Mouse (Mus musculus) megakaryocyte, embryonic 14.5 days (primary cell): ENCODE data around the gene Ehd1.

Experiments
- FLI1 ChIP-seq: IDR thresholded peaks from 2 replicates; pipeline ENCODE4 v1.6.1; 2012; ENCODE audit warnings: low read length, inconsistent platforms, mixed read lengths
- GATA1 ChIP-seq: IDR thresholded peaks from 3 replicates; pipeline ENCODE4 v1.6.1; 2012; ENCODE audit warnings: mixed read lengths, low read length, inconsistent platforms, borderline replicate concordance

DNA sequence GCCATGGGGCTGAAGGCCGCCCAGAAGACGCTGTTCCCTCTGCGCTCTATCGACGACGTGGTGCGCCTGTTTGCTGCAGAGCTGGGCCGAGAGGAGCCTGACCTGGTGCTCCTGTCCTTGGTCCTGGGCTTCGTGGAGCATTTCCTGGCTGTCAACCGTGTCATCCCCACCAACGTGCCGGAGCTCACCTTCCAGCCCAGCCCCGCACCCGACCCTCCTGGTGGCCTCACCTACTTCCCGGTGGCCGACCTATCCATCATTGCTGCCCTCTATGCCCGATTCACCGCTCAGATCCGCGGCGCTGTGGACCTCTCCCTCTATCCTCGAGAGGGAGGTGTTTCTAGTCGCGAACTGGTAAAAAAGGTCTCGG is 58.9 kb downstream of the Ehd1 start:
- no peak for TF ChIP-seq GATA1
- no peak for TF ChIP-seq FLI1
